Comparison of ENCODE assay signal across 8 mouse cellular contexts in the genomic region with DNA sequence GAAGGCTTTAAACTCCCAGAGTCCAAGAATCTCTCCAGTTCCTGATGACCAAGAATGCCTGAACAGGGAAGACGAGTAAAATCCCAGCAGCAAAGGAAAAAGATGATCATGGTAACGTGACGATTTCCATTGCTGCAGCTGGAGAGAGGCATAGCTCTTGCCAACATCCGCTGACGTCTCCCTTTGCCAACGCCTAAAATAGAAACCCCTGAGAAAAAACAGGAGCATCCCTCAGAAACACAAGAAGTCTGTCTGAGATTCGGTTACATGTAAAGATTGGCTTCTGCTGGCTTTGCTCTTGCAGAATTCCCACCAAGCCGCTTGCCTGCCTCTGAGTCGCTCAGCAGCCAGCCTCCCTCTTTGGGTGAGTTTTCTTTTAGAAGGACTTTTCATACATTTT.
A peak's percentile ranks its signal among the peaks of the same experiment; 100 is the strongest.
DNase-seq lines count a peak whose midpoint lies in the region; ATAC-seq and TF ChIP-seq lines count a peak whose summit lies in the region.
"Had no signal": no experiment of that assay in that cellular context is flagged by ENCODE, and none has a peak within 500 bp of the region (broad histone marks: within the 10 kb centered on the region; RNA-seq: fewer than 3 reads in every experiment).

No protein-coding gene starts in this region.

- no peaks in the 10 kb centered on the region for H3K36me3 ChIP-seq in midbrain, postnatal 0 days (ENCODE audit: insufficient read depth, low read length)
- no peaks in the 10 kb centered on the region for H3K36me3 ChIP-seq in midbrain, embryonic 16.5 days (ENCODE audit: control insufficient read depth, insufficient read depth, low read length)
- H3K36me3 ChIP-seq in hindbrain, embryonic 16.5 days (ENCODE audit: control insufficient read depth, insufficient read depth, low read length) = no peaks in the 10 kb centered on the region
- H3K36me3 ChIP-seq: liver, embryonic 13.5 days had no signal

- no peaks in the 10 kb centered on the region for H3K9me3 ChIP-seq in midbrain, postnatal 0 days (ENCODE audit: low read length)
- H3K9me3 ChIP-seq in midbrain, embryonic 16.5 days (replicated peaks; ENCODE audit: control insufficient read depth, low read length, poor library complexity, severe bottlenecking) = no peaks in the 10 kb centered on the region
- no peaks in the 10 kb centered on the region for H3K9me3 ChIP-seq in hindbrain, embryonic 16.5 days (ENCODE audit: control insufficient read depth, low read length)
- H3K9me3 ChIP-seq: liver, embryonic 13.5 days had no signal

- H3K4me1 ChIP-seq in midbrain, postnatal 0 days (ENCODE audit: insufficient read depth, low read length) = no peaks in the 10 kb centered on the region
- no peaks in the 10 kb centered on the region for H3K4me1 ChIP-seq in midbrain, embryonic 16.5 days (ENCODE audit: control insufficient read depth, insufficient read depth, low read length)
- no peaks in the 10 kb centered on the region for H3K4me1 ChIP-seq in hindbrain, embryonic 16.5 days (ENCODE audit: control insufficient read depth, insufficient read depth, low read depth, low read length)
- H3K4me1 ChIP-seq: liver, embryonic 13.5 days had no signal

- H3K27me3 ChIP-seq in midbrain, postnatal 0 days (ENCODE audit: insufficient read depth, low read length) = no peaks in the 10 kb centered on the region
- no peaks in the 10 kb centered on the region for H3K27me3 ChIP-seq in midbrain, embryonic 16.5 days (ENCODE audit: control insufficient read depth, insufficient read depth, low read depth, low read length)
- no peaks in the 10 kb centered on the region for H3K27me3 ChIP-seq in hindbrain, embryonic 16.5 days (replicated peaks; ENCODE audit: control insufficient read depth, insufficient read depth, low read length)
- H3K27me3 ChIP-seq: liver, embryonic 13.5 days had no signal

- TF ChIP-seq CTCF in midbrain, postnatal 0 days (IDR thresholded peaks at IDR 0.05) = no peak

- ATAC-seq in midbrain, postnatal 0 days (ENCODE audit: low FRiP score) = no peak
- no peak for ATAC-seq in midbrain, embryonic 16.5 days
- ATAC-seq in hindbrain, embryonic 16.5 days = no peak

- H3K9ac ChIP-seq in midbrain, postnatal 0 days (replicated peaks; ENCODE audit: low read length, poor library complexity, severe bottlenecking) = no peak overlapping the region
- H3K9ac ChIP-seq in midbrain, embryonic 16.5 days (ENCODE audit: low read depth, low read length) = no peak overlapping the region
- H3K9ac ChIP-seq in hindbrain, embryonic 16.5 days (ENCODE audit: low read depth, low read length) = no peak overlapping the region
- H3K9ac ChIP-seq: liver, embryonic 13.5 days had no signal

- peak; percentile 2 for DNase-seq in midbrain, postnatal 0 days (ENCODE audit: low spot score)
- peak; percentile 3 for DNase-seq in gastrocnemius, postnatal 10 days
- DNase-seq in left cerebral cortex, adult 18-20 months (ENCODE audit: low spot score in 2 of 2) = peak; percentile 3 to 17
- DNase-seq in urinary bladder, postnatal 25 days (ENCODE audit: low spot score) = no peak
- no peak for DNase-seq in yolk sac, embryonic 10.5 days (ENCODE audit: low spot score)
- DNase-seq: liver, embryonic 13.5 days had no signal

- H3K4me3 ChIP-seq in midbrain, postnatal 0 days (ENCODE audit: low read depth, low read length) = no peak overlapping the region
- no peak overlapping the region for H3K4me3 ChIP-seq in midbrain, embryonic 16.5 days (ENCODE audit: low read depth, low read length)
- H3K4me3 ChIP-seq in hindbrain, embryonic 16.5 days (ENCODE audit: low read length) = no peak overlapping the region
- H3K4me3 ChIP-seq: liver, embryonic 13.5 days had no signal

- no peak overlapping the region for H3K27ac ChIP-seq in midbrain, postnatal 0 days (ENCODE audit: low read depth, low read length)
- H3K27ac ChIP-seq in midbrain, embryonic 16.5 days (ENCODE audit: low read length) = no peak overlapping the region
- H3K27ac ChIP-seq in hindbrain, embryonic 16.5 days (ENCODE audit: low read depth, low read length) = no peak overlapping the region
- H3K27ac ChIP-seq: liver, embryonic 13.5 days had no signal

- H3K4me2 ChIP-seq in midbrain, postnatal 0 days (ENCODE audit: low read depth, low read length, poor library complexity, severe bottlenecking) = no peak overlapping the region
- no peak overlapping the region for H3K4me2 ChIP-seq in midbrain, embryonic 16.5 days (ENCODE audit: low read length)
- no peak overlapping the region for H3K4me2 ChIP-seq in hindbrain, embryonic 16.5 days (ENCODE audit: low read length)
- H3K4me2 ChIP-seq: liver, embryonic 13.5 days had no signal

- WGBS in midbrain, postnatal 0 days = 77% methylated on average over 9 of the region's 9 CpGs
- 87% methylated on average over 9 of the region's 9 CpGs for WGBS in midbrain, embryonic 16.5 days
- WGBS in hindbrain, embryonic 16.5 days = 76% methylated on average over 9 of the region's 9 CpGs

Comparison
In these comparisons a context has a peak if more than half of its experiments do, and no peak if none do; other contexts are left out.
1. DNase-seq: peak in midbrain, postnatal 0 days (single experiment), gastrocnemius, postnatal 10 days (single experiment) and left cerebral cortex, adult 18-20 months (2 of 2); none in urinary bladder, postnatal 25 days (single experiment) and yolk sac, embryonic 10.5 days (single experiment).